Mouse (Mus musculus) heart, embryonic 12.5 days (tissue): ENCODE measurements around the gene Sipa1l1. TPM values are rescaled to one million over a fixed set of nuclear protein-coding genes. Genes with fewer than 3 reads are reported as not detected.

Experiments
- ATAC-seq: fragments of 200-750 bp; cut with Nextera tagmentation; 2 replicates; pipeline ENCODE4 v1.8.0; 2017; ENCODE audit warnings: moderate TSS enrichment, moderate library complexity; ENCODE audit not compliant: insufficient number of reproducible peaks, low FRiP score
- H3K27ac ChIP-seq: fragments of 300-500 bp; sonication (generic); 2 replicates; pipeline ENCODE4 v1.5.1; 2016; ENCODE audit warnings: mild to moderate bottlenecking, moderate library complexity; ENCODE audit not compliant: poor library complexity, severe bottlenecking
- H3K27me3 ChIP-seq: fragments of 300-500 bp; sonication (generic); replicated peaks from 2 replicates; pipeline ENCODE4 v1.6.1; 2016; ENCODE audit warnings: mild to moderate bottlenecking, moderate library complexity
- H3K36me3 ChIP-seq: fragments of 300-500 bp; sonication (generic); 2 replicates; pipeline ENCODE4 v1.6.1; 2016; ENCODE audit warnings: mild to moderate bottlenecking, moderate library complexity
- H3K4me1 ChIP-seq: fragments of 300-500 bp; sonication (generic); replicated peaks from 2 replicates; pipeline ENCODE4 v1.6.1; 2016; ENCODE audit warnings: mild to moderate bottlenecking
- H3K4me2 ChIP-seq: fragments of 300-500 bp; sonication (generic); 2 replicates; pipeline ENCODE4 v1.6.1; 2016; ENCODE audit warnings: mild to moderate bottlenecking, moderate library complexity
- H3K4me3 ChIP-seq: fragments of 300-500 bp; sonication (generic); 2 replicates; pipeline ENCODE4 v1.5.1; 2016; ENCODE audit warnings: mild to moderate bottlenecking
- H3K9ac ChIP-seq: fragments of 300-500 bp; sonication (generic); 2 replicates; pipeline ENCODE4 v1.6.1; 2016; ENCODE audit warnings: mild to moderate bottlenecking, moderate library complexity
- H3K9me3 ChIP-seq: fragments of 300-500 bp; sonication (generic); replicated peaks from 2 replicates; pipeline ENCODE4 v1.6.1; 2016; ENCODE audit warnings: mild to moderate bottlenecking, moderate library complexity
- WGBS: fragments of 180-500 bp; shearing (Covaris S2); methylation state at CpG from one replicate; pipeline ENCODE4 v1.1.7; 2016; 5-methylcytosine and 5-hydroxymethylcytosine counted together
- polyA plus RNA-seq: library from polyadenylated mRNA; unstranded; fragments of >200 nt; fragmentation: Nextera tagmentation; extraction: Ambion mirVana; gene quantifications from 2 replicates; pipeline ENCODE4 v1.2.1, GENCODE M21; 2016

Gene Sipa1l1
- polyA plus RNA-seq, 1 experiment from 2014 or later = 35.5 TPM

- H3K27me3 ChIP-seq = no peaks in the 10 kb centered on the region
- ATAC-seq = no peak
- peaks cover 13% of the 10 kb centered on the region for H3K4me1 ChIP-seq
- peaks cover 22% of the 10 kb centered on the region for H3K36me3 ChIP-seq
- H3K4me3 ChIP-seq = no peak overlapping the region
- no peak overlapping the region for H3K27ac ChIP-seq
- H3K9me3 ChIP-seq = no peaks in the 10 kb centered on the region
- no peak overlapping the region for H3K4me2 ChIP-seq
- H3K9ac ChIP-seq = no peak overlapping the region
Measured at GRCm38 (mm10) chr12:82388144-82388543, 219.0 kb downstream of the Sipa1l1 start.

- H3K9ac ChIP-seq = no peak overlapping the region
- H3K4me3 ChIP-seq = no peak overlapping the region
- 48% methylated on average over 8 of the region's 8 CpGs for WGBS
- H3K4me1 ChIP-seq = peaks cover 37% of the 10 kb centered on the region
- H3K9me3 ChIP-seq = no peaks in the 10 kb centered on the region
- no peak for ATAC-seq
- no peak overlapping the region for H3K4me2 ChIP-seq
- peaks cover 24% of the 10 kb centered on the region for H3K36me3 ChIP-seq
- H3K27me3 ChIP-seq = no peaks in the 10 kb centered on the region
- H3K27ac ChIP-seq = peak overlapping the region; percentile 44
Measured at GRCm38 (mm10) chr12:82394118-82394861, 225.2 kb downstream of the Sipa1l1 start.

GRCm38 (mm10) chr12:82395194-82395593, 226.1 kb downstream of the Sipa1l1 start:
- no peak for ATAC-seq
- 0 out of 2 replicates have a peak overlapping the region, but pooled peaks have one; percentile 2 for H3K27ac ChIP-seq
- no peaks in the 10 kb centered on the region for H3K9me3 ChIP-seq
- H3K4me2 ChIP-seq = no peak overlapping the region
- H3K9ac ChIP-seq = no peak overlapping the region
- H3K36me3 ChIP-seq = peaks cover 32% of the 10 kb centered on the region
- H3K4me1 ChIP-seq = peaks cover 35% of the 10 kb centered on the region
- H3K27me3 ChIP-seq = no peaks in the 10 kb centered on the region
- 65% methylated on average over 4 of the region's 4 CpGs for WGBS
- H3K4me3 ChIP-seq = no peak overlapping the region

- no peak overlapping the region for H3K4me3 ChIP-seq
- no peaks in the 10 kb centered on the region for H3K27me3 ChIP-seq
- ATAC-seq = no peak
- peaks cover 37% of the 10 kb centered on the region for H3K36me3 ChIP-seq
- no peak overlapping the region for H3K9ac ChIP-seq
- WGBS = 86% methylated on average over 8 of the region's 8 CpGs
- H3K27ac ChIP-seq = no peak overlapping the region
- no peak overlapping the region for H3K4me2 ChIP-seq
- no peaks in the 10 kb centered on the region for H3K9me3 ChIP-seq
- peaks cover 33% of the 10 kb centered on the region for H3K4me1 ChIP-seq
Measured at GRCm38 (mm10) chr12:82397193-82397592, 228.1 kb downstream of the Sipa1l1 start.

- Histone ChIP-seq H3K4me3 (no peak overlapping the region), H3K9me3 (no peaks in the 10 kb centered on the region), H3K36me3 (peaks cover 42% of the 10 kb centered on the region), H3K27me3 (no peaks in the 10 kb centered on the region), H3K9ac (no peak overlapping the region), H3K4me2 (no peak overlapping the region), H3K4me1 (peaks cover 33% of the 10 kb centered on the region), H3K27ac (no peak overlapping the region)
- 66% methylated on average over 9 of the region's 9 CpGs for WGBS
- ATAC-seq = no peak
Measured at GRCm38 (mm10) chr12:82397751-82398150, 228.6 kb downstream of the Sipa1l1 start.

- Histone ChIP-seq H3K4me1 (peaks cover 28% of the 10 kb centered on the region), H3K4me2 (no peak overlapping the region), H3K9me3 (no peaks in the 10 kb centered on the region), H3K4me3 (no peak overlapping the region), H3K27ac (no peak overlapping the region), H3K9ac (no peak overlapping the region), H3K27me3 (no peaks in the 10 kb centered on the region), H3K36me3 (peaks cover 53% of the 10 kb centered on the region)
- no peak for ATAC-seq
- 82% methylated on average over 2 of the region's 2 CpGs for WGBS
Measured at GRCm38 (mm10) chr12:82398926-82399325, 229.8 kb downstream of the Sipa1l1 start.

GRCm38 (mm10) chr12:82399971-82400720, 231.0 kb downstream of the Sipa1l1 start:
- H3K9ac ChIP-seq = no peak overlapping the region; the same call in 1 of the 2 replicates
- 88% methylated on average over 6 of the region's 6 CpGs for WGBS

GRCm38 (mm10) chr12:82400783-82401182, 231.7 kb downstream of the Sipa1l1 start:
- H3K27me3 ChIP-seq = no peaks in the 10 kb centered on the region
- 0 out of 2 replicates have a peak overlapping the region, but pooled peaks have one; percentile 13 for H3K27ac ChIP-seq
- peaks cover 11% of the 10 kb centered on the region for H3K4me1 ChIP-seq
- no peak overlapping the region for H3K4me2 ChIP-seq
- 68% methylated on average over 7 of the region's 7 CpGs for WGBS
- no peak overlapping the region for H3K9ac ChIP-seq
- no peak overlapping the region for H3K4me3 ChIP-seq
- H3K36me3 ChIP-seq = peaks cover 60% of the 10 kb centered on the region
- ATAC-seq = no peak
- H3K9me3 ChIP-seq = no peaks in the 10 kb centered on the region

More at GRCm38 (mm10) chr12:82399971-82400720, 231.0 kb downstream of the Sipa1l1 start:
- Histone ChIP-seq H3K36me3 (peaks cover 60% of the 10 kb centered on the region), H3K27me3 (no peaks in the 10 kb centered on the region), H3K4me2 (no peak overlapping the region), H3K4me3 (no peak overlapping the region), H3K4me1 (peaks cover 16% of the 10 kb centered on the region), H3K27ac (0 out of 2 replicates have a peak overlapping the region, but pooled peaks have one; percentile 13), H3K9me3 (no peaks in the 10 kb centered on the region)
- ATAC-seq = no peak

- Histone ChIP-seq H3K27me3 (no peaks in the 10 kb centered on the region), H3K4me2 (no peak overlapping the region), H3K27ac (no peak overlapping the region), H3K4me3 (no peak overlapping the region), H3K36me3 (peaks cover 55% of the 10 kb centered on the region), H3K9me3 (no peaks in the 10 kb centered on the region), H3K4me1 (peaks cover 11% of the 10 kb centered on the region), H3K9ac (no peak overlapping the region)
- WGBS = 77% methylated on average over 4 of the region's 4 CpGs
- ATAC-seq = no peak
Measured at GRCm38 (mm10) chr12:82401440-82401839, 232.3 kb downstream of the Sipa1l1 start.

- Histone ChIP-seq H3K4me1 (peaks cover 16% of the 10 kb centered on the region), H3K27me3 (no peaks in the 10 kb centered on the region), H3K9ac (no peak overlapping the region), H3K4me2 (no peak overlapping the region), H3K4me3 (no peak overlapping the region), H3K9me3 (no peaks in the 10 kb centered on the region), H3K36me3 (peaks cover 45% of the 10 kb centered on the region), H3K27ac (no peak overlapping the region)
- WGBS = 77% methylated on average over 9 of the region's 9 CpGs
- ATAC-seq = no peak
Measured at GRCm38 (mm10) chr12:82402635-82403034, 233.5 kb downstream of the Sipa1l1 start.

- peaks cover 34% of the 10 kb centered on the region for H3K4me1 ChIP-seq
- no peaks in the 10 kb centered on the region for H3K27me3 ChIP-seq
- H3K9ac ChIP-seq = no peak overlapping the region
- WGBS = 74% methylated on average over 5 of the region's 5 CpGs
- no peak overlapping the region for H3K4me2 ChIP-seq
- no peak overlapping the region for H3K27ac ChIP-seq
- peaks cover 24% of the 10 kb centered on the region for H3K36me3 ChIP-seq
- H3K4me3 ChIP-seq = no peak overlapping the region
- no peak for ATAC-seq
- no peaks in the 10 kb centered on the region for H3K9me3 ChIP-seq
Measured at GRCm38 (mm10) chr12:82407531-82408255, 238.6 kb downstream of the Sipa1l1 start.
